Mouse (Mus musculus): ENCODE measurements around the gene Tbc1d9b. TPM values are rescaled to one million over a fixed set of nuclear protein-coding genes. Genes with fewer than 3 reads are reported as not detected.

Gene Tbc1d9b
- total and polyA plus RNA-seq, 2 experiments: 19.5 to 30.5 TPM

DNA sequence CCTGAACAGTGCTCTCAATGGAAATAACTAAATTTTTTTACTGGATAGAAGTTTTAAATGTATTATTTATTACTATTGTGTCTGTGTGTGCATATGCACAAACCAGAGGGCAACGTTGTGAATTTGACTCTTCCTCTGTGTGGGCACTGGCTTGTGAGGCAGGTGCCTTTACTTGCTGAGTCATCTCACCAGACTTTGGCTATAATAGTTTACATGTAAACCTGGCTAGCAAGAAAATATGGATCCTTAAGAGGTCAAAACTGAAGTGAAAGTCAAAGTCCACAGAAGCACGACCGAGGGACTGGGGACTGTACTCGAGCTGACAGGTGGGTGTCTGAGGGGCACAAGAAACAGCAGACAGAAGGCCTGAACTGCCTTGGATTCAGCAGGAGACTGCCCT lies 51.5 kb downstream of the Tbc1d9b start:
- no peak for DNase-seq (ENCODE audit: extremely low read depth, low read depth, low spot score)
- TF ChIP-seq CTCF (IDR thresholded peaks at IDR 0.05; ENCODE audit: low read depth, low read length) (no peak), POLR2A (IDR thresholded peaks at IDR 0.05; ENCODE audit: extremely low read depth, insufficient read depth, low read length) (no peak)
- Histone ChIP-seq H3K36me3 (ENCODE audit: control insufficient read depth, insufficient read depth, low read length) (no peaks in the 10 kb centered on the region), H3K79me2 (ENCODE audit: control insufficient read depth, insufficient read depth, low read length) (no peaks in the 10 kb centered on the region), H3K27me3 (ENCODE audit: control insufficient read depth, insufficient read depth, low read length) (no peaks in the 10 kb centered on the region), H3K9ac (ENCODE audit: low read depth, low read length) (no peak overlapping the region), H3K4me1 (ENCODE audit: control insufficient read depth, insufficient read depth, low read length) (peaks cover 55% of the 10 kb centered on the region), H3K4me3 (ENCODE audit: insufficient read depth, low read depth, low read length) (no peak overlapping the region), H3K27ac (replicated peaks; ENCODE audit: insufficient read depth, low read depth, low read length) (peak overlapping the region; percentile 59)
- 11% methylated on average over 4 of the region's 4 CpGs for WGBS

DNA sequence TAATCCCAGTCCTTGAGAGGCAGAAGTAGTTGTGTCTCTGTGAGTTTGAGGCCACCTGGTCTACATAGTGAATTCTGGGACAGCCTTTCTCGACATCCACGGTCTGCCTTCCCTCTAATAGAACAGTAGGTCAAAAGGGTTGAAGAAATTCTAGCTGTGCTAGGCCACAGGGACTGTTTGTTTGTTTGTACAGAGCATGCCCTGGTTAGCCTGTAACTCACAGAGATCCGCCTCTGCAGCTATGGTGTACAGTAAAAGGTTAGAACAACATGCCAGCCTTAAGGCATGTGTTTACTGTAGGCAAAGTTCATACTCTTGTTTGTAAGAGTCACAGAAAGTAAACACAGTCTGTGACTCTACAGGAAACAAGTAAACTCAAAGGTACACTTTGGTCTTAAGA lies 53.6 kb downstream of the Tbc1d9b start:
- Histone ChIP-seq H3K36me3 (ENCODE audit: control insufficient read depth, insufficient read depth, low read length) (no peaks in the 10 kb centered on the region), H3K27me3 (ENCODE audit: control insufficient read depth, insufficient read depth, low read length) (no peaks in the 10 kb centered on the region), H3K4me3 (ENCODE audit: insufficient read depth, low read depth, low read length) (no peak overlapping the region), H3K4me1 (ENCODE audit: control insufficient read depth, insufficient read depth, low read length) (peaks cover 39% of the 10 kb centered on the region), H3K79me2 (ENCODE audit: control insufficient read depth, insufficient read depth, low read length) (no peaks in the 10 kb centered on the region), H3K27ac (replicated peaks; ENCODE audit: insufficient read depth, low read depth, low read length) (peak overlapping the region; percentile 72), H3K9ac (ENCODE audit: low read depth, low read length) (no peak overlapping the region)
- DNase-seq (ENCODE audit: extremely low read depth, low read depth, low spot score): peak; percentile 99
- TF ChIP-seq POLR2A (IDR thresholded peaks at IDR 0.05; ENCODE audit: extremely low read depth, insufficient read depth, low read length) (no peak), CTCF (IDR thresholded peaks at IDR 0.05; ENCODE audit: low read depth, low read length) (no peak)
- WGBS: 20% methylated on average over 3 of the region's 3 CpGs

DNA sequence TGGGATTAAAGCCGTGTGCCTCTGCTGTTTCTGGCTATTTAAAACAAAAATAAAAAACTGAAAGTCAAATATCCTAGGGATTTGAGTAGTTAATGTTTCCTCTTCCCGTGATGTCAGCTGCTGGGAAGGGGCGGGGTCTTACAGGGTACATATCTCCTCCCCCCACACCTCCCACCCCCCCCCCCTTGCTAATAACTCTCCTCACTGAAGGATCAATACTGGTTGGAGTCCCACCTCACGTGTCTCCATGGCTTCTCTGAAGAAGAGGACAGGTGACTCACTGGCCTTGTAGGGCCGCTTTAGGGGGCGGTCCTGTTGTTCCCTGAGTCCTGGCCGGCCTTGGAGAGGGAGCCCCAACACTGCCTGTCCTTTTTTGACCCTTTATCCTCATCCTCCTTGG lies 57.5 kb downstream of the Tbc1d9b start:
- no peaks in the 10 kb centered on the region for H3K79me2 ChIP-seq (ENCODE audit: control insufficient read depth, insufficient read depth, low read length)
- peak overlapping the region; percentile 63 for H3K27ac ChIP-seq (replicated peaks; ENCODE audit: insufficient read depth, low read depth, low read length)

GRCm38 (mm10) chr11:50190362-50190761 lies 59.2 kb downstream of the Tbc1d9b start:
- DNase-seq (ENCODE audit: extremely low read depth, low read depth, low spot score): no peak
- whole genome bisulfite sequencing: 57% methylated on average over 4 of the region's 4 CpGs
- Histone ChIP-seq H3K79me2 (ENCODE audit: control insufficient read depth, insufficient read depth, low read length) (no peaks in the 10 kb centered on the region), H3K4me3 (ENCODE audit: insufficient read depth, low read depth, low read length) (no peak overlapping the region), H3K9ac (ENCODE audit: low read depth, low read length) (no peak overlapping the region), H3K4me1 (ENCODE audit: control insufficient read depth, insufficient read depth, low read length) (peaks cover 27% of the 10 kb centered on the region), H3K27me3 (ENCODE audit: control insufficient read depth, insufficient read depth, low read length) (no peaks in the 10 kb centered on the region), H3K36me3 (ENCODE audit: control insufficient read depth, insufficient read depth, low read length) (no peaks in the 10 kb centered on the region), H3K27ac (replicated peaks; ENCODE audit: insufficient read depth, low read depth, low read length) (no peak overlapping the region)
- TF ChIP-seq CTCF (IDR thresholded peaks at IDR 0.05; ENCODE audit: low read depth, low read length) (no peak), POLR2A (IDR thresholded peaks at IDR 0.05; ENCODE audit: extremely low read depth, insufficient read depth, low read length) (no peak)

More for the DNA sequence above, 57.5 kb downstream of the Tbc1d9b start:
- H3K9ac ChIP-seq (ENCODE audit: low read depth, low read length): no peak overlapping the region; the same call in 1 of the 2 replicates
- WGBS: 14% methylated on average over 7 of the region's 7 CpGs
- H3K36me3 ChIP-seq (ENCODE audit: control insufficient read depth, insufficient read depth, low read length): no peaks in the 10 kb centered on the region
- peaks cover 22% of the 10 kb centered on the region for H3K4me1 ChIP-seq (ENCODE audit: control insufficient read depth, insufficient read depth, low read length)
- DNase-seq (ENCODE audit: extremely low read depth, low read depth, low spot score): peak; percentile 71
- H3K4me3 ChIP-seq (ENCODE audit: insufficient read depth, low read depth, low read length): peak overlapping the region; percentile 17; the same call in 1 of the 2 replicates
- H3K27me3 ChIP-seq (ENCODE audit: control insufficient read depth, insufficient read depth, low read length): no peaks in the 10 kb centered on the region
- TF ChIP-seq CTCF (IDR thresholded peaks at IDR 0.05; ENCODE audit: low read depth, low read length) (no peak), POLR2A (IDR thresholded peaks at IDR 0.05; ENCODE audit: extremely low read depth, insufficient read depth, low read length) (no peak)

DNA sequence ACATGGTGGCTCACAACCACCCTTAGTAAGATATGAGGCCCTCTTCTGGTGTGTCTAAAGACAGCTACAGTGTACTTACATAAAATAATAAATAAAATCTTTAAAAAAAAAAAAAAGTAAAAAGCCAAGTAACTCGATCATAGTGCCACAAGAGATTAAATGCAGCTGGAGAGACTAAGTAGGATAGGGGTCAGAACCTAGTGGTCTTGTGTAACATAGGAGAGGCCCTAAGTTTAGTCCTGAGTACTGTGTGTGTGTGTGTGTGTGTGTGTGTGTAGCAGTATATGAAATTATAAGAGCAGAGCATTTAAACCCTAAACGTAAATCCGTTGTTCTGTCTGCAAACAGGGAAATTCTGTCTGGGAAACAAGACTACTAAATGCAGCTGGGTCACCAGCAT lies 61.1 kb downstream of the Tbc1d9b start:
- 80% methylated on average over 3 of the region's 3 CpGs for WGBS
- H3K36me3 ChIP-seq (ENCODE audit: control insufficient read depth, insufficient read depth, low read length): no peaks in the 10 kb centered on the region
- H3K4me1 ChIP-seq (ENCODE audit: control insufficient read depth, insufficient read depth, low read length): peaks cover 22% of the 10 kb centered on the region
- H3K27ac ChIP-seq (replicated peaks; ENCODE audit: insufficient read depth, low read depth, low read length): no peak overlapping the region
- TF ChIP-seq CTCF (IDR thresholded peaks at IDR 0.05; ENCODE audit: low read depth, low read length): no peak
- TF ChIP-seq POLR2A (IDR thresholded peaks at IDR 0.05; ENCODE audit: extremely low read depth, insufficient read depth, low read length): no peak
- DNase-seq (ENCODE audit: extremely low read depth, low read depth, low spot score): no peak
- no peak overlapping the region for H3K9ac ChIP-seq (ENCODE audit: low read depth, low read length)
- no peak overlapping the region for H3K4me3 ChIP-seq (ENCODE audit: insufficient read depth, low read depth, low read length)
- no peaks in the 10 kb centered on the region for H3K27me3 ChIP-seq (ENCODE audit: control insufficient read depth, insufficient read depth, low read length)
- H3K79me2 ChIP-seq (ENCODE audit: control insufficient read depth, insufficient read depth, low read length): no peaks in the 10 kb centered on the region

GRCm38 (mm10) chr11:50194070-50194469 lies 62.9 kb downstream of the Tbc1d9b start:
- no peak overlapping the region for H3K27ac ChIP-seq (replicated peaks; ENCODE audit: insufficient read depth, low read depth, low read length)

More at GRCm38 (mm10) chr11:50194070-50194469, 62.9 kb downstream of the Tbc1d9b start:
- Histone ChIP-seq H3K27me3 (ENCODE audit: control insufficient read depth, insufficient read depth, low read length) (no peaks in the 10 kb centered on the region), H3K79me2 (ENCODE audit: control insufficient read depth, insufficient read depth, low read length) (no peaks in the 10 kb centered on the region), H3K4me1 (ENCODE audit: control insufficient read depth, insufficient read depth, low read length) (peaks cover 29% of the 10 kb centered on the region), H3K36me3 (ENCODE audit: control insufficient read depth, insufficient read depth, low read length) (no peaks in the 10 kb centered on the region; the same call in 1 of the 2 replicates), H3K9ac (ENCODE audit: low read depth, low read length) (no peak overlapping the region), H3K4me3 (ENCODE audit: insufficient read depth, low read depth, low read length) (no peak overlapping the region)
- WGBS: 84% methylated on average over 7 of the region's 7 CpGs
- no peak for DNase-seq (ENCODE audit: extremely low read depth, low read depth, low spot score)
- TF ChIP-seq POLR2A (IDR thresholded peaks at IDR 0.05; ENCODE audit: extremely low read depth, insufficient read depth, low read length): no peak
- TF ChIP-seq CTCF (IDR thresholded peaks at IDR 0.05; ENCODE audit: low read depth, low read length): 0 out of 2 replicates have a peak, but pooled peaks have one; percentile 15

Measured in liver, adult 2 months (tissue).